Mouse (Mus musculus): Measurements from ENCODE around the gene Anapc15-ps. TPM values are rescaled to one million over a fixed set of nuclear protein-coding genes. Genes with fewer than 3 reads are reported as not detected.

Gene Anapc15-ps
- polyA plus RNA-seq, 1 experiment: not detected

DNA sequence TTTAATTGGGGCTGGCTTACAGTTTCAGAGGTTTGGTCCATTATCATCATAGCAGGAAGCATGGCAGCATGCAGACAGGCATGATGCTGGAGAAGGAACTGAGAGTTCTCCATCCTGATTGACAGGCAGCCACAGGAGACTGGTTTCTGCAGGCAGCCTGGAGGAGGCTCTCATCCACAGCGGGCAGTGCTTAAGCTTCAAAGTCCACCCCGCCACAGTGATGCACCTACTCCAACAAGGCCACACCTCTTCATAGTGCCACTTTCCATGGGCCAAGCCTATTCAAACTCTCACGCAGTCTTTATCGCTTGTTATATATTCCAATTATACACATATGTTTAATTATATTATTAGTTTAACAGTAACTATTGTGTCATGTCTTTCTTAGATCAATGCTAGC is 18.1 kb upstream of the Anapc15-ps start:
- 91% methylated on average over 4 of the region's 4 CpGs for WGBS
- Histone ChIP-seq H3K27ac (ENCODE audit: insufficient read depth, low read length) (no peak overlapping the region), H3K36me3 (ENCODE audit: control insufficient read depth, insufficient read depth, low read length) (no peaks in the 10 kb centered on the region), H3K4me3 (ENCODE audit: extremely low read depth, insufficient read depth, insufficient read length) (no peak overlapping the region), H3K4me1 (ENCODE audit: control insufficient read depth, insufficient read depth, insufficient read length) (no peaks in the 10 kb centered on the region), H3K27me3 (ENCODE audit: control insufficient read depth, insufficient read depth, low read length) (no peaks in the 10 kb centered on the region)
- TF ChIP-seq CTCF (IDR thresholded peaks at IDR 0.05; ENCODE audit: extremely low read depth, insufficient read depth, insufficient read length, insufficient replicate concordance) (no peak), POLR2A (IDR thresholded peaks at IDR 0.05; ENCODE audit: low read depth, low read length) (no peak)
- DNase-seq (ENCODE audit: low read depth in 1 of 2, low spot score in 2 of 2): no peak

DNA sequence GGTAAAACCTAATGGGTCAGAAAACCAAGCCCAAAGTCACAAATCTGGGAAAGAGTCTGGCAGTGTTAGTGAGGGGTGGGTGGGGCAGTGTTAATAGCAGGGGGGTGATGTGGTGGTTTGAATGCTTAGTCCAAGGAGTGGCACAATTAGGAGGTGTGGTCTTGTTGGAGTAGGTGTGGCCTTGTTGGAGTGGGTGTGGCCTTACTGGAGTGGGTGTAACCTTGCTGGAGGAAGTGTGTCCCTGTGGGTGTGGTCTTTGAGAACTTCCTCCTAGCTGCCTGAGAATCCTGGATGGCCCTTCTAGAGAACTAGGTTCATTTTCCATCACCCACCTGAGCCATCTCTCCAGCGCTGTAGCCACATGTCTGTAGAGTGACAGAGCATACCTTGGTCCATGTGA is 16.6 kb upstream of the Anapc15-ps start:
- H3K27me3 ChIP-seq (ENCODE audit: control insufficient read depth, insufficient read depth, low read length): no peaks in the 10 kb centered on the region
- H3K4me3 ChIP-seq (ENCODE audit: extremely low read depth, insufficient read depth, insufficient read length): no peak overlapping the region
- WGBS: 94% methylated on average over 1 of the region's 1 CpGs
- no peaks in the 10 kb centered on the region for H3K36me3 ChIP-seq (ENCODE audit: control insufficient read depth, insufficient read depth, low read length)
- no peak overlapping the region for H3K27ac ChIP-seq (ENCODE audit: insufficient read depth, low read length)
- no peak for DNase-seq (ENCODE audit: low read depth in 1 of 2, low spot score in 2 of 2)
- TF ChIP-seq CTCF (IDR thresholded peaks at IDR 0.05; ENCODE audit: extremely low read depth, insufficient read depth, insufficient read length, insufficient replicate concordance) (no peak), POLR2A (IDR thresholded peaks at IDR 0.05; ENCODE audit: low read depth, low read length) (no peak)
- H3K4me1 ChIP-seq (ENCODE audit: control insufficient read depth, insufficient read depth, insufficient read length): no peaks in the 10 kb centered on the region; the same call in 1 of the 2 replicates

DNA sequence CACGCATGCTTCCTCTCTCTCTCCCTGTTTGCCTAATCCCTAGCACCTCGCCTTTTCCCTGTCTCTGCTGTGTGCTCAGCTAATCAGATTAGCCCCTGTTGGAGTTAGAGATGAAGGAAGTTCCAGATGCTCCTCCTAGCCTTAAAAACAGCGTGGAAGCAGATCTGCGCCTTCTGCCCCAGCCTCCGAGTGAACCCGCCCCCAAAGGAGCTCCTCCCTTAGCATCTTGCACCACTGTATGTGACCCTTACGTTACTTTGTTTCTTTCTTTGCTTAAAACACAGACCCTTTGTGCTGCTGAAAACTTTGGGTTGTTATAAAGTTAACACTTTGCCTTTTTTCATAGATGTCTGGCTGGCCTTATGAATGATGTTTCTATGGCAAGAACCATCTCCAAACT is 15.8 kb upstream of the Anapc15-ps start:
- no peaks in the 10 kb centered on the region for H3K36me3 ChIP-seq (ENCODE audit: control insufficient read depth, insufficient read depth, low read length)
- H3K4me1 ChIP-seq (ENCODE audit: control insufficient read depth, insufficient read depth, insufficient read length): no peaks in the 10 kb centered on the region; the same call in 1 of the 2 replicates
- DNase-seq (ENCODE audit: low read depth in 1 of 2, low spot score in 2 of 2): no peak
- no peaks in the 10 kb centered on the region for H3K27me3 ChIP-seq (ENCODE audit: control insufficient read depth, insufficient read depth, low read length)
- WGBS: 87% methylated on average over 7 of the region's 7 CpGs
- TF ChIP-seq CTCF (IDR thresholded peaks at IDR 0.05; ENCODE audit: extremely low read depth, insufficient read depth, insufficient read length, insufficient replicate concordance) (no peak), POLR2A (IDR thresholded peaks at IDR 0.05; ENCODE audit: low read depth, low read length) (no peak)
- H3K4me3 ChIP-seq (ENCODE audit: extremely low read depth, insufficient read depth, insufficient read length): no peak overlapping the region
- H3K27ac ChIP-seq (ENCODE audit: insufficient read depth, low read length): no peak overlapping the region

DNA sequence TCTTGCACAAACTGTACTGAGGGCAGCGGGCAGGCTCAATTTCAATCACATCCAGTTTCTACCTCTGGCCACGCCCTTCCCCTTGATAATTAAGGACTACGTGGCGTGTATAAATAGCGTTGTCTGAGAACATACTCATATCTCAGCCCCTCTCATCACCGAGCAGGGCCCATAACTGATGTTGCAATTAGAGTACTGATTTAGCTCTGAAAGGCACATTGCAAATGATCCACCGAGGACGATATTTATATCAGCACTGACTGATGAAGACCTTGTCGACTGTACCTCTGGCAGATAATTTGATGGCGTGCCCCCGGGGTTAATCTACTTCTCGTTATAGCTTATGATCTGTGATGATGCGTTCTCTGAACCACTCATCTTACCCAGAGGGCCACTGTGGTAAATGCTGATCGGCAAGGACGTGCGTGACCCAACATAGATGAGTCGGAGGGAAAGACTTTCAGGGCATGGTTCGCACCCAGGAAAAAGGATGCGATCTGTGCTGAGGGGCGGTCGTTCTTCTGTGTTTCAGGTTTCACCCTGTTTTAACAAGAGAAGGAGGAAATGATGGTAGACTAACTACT is 14.4 kb upstream of the Anapc15-ps start:
- Histone ChIP-seq H3K4me3 (ENCODE audit: extremely low read depth, insufficient read depth, insufficient read length) (no peak overlapping the region), H3K27me3 (ENCODE audit: control insufficient read depth, insufficient read depth, low read length) (no peaks in the 10 kb centered on the region), H3K4me1 (ENCODE audit: control insufficient read depth, insufficient read depth, insufficient read length) (no peaks in the 10 kb centered on the region; the same call in 1 of the 2 replicates), H3K36me3 (ENCODE audit: control insufficient read depth, insufficient read depth, low read length) (no peaks in the 10 kb centered on the region), H3K27ac (ENCODE audit: insufficient read depth, low read length) (no peak overlapping the region)
- TF ChIP-seq POLR2A (IDR thresholded peaks at IDR 0.05; ENCODE audit: low read depth, low read length): no peak
- TF ChIP-seq CTCF (IDR thresholded peaks at IDR 0.05; ENCODE audit: extremely low read depth, insufficient read depth, insufficient read length, insufficient replicate concordance): no peak
- 89% methylated on average over 21 of the region's 21 CpGs for WGBS
- no peak for DNase-seq (ENCODE audit: low read depth in 1 of 2, low spot score in 2 of 2)

DNA sequence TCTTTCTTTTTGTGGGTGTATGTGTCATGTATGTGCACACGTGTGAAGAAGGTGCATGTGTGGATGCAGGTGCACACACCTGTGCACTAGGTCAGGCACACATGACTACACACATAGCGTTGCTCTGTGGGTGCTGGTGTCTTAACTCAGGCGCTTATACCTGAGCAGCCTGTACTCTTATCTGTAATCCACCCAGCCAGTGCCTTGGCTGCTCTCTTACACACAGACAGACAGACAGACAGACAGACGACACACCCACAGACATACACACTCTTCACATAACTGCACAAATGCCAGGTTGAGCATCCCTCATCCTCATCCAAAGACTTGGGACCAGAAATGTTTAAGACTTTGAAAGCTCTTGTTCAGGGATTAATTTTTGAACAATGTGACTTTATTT is 12.8 kb upstream of the Anapc15-ps start:
- TF ChIP-seq POLR2A (IDR thresholded peaks at IDR 0.05; ENCODE audit: low read depth, low read length) (no peak), CTCF (IDR thresholded peaks at IDR 0.05; ENCODE audit: extremely low read depth, insufficient read depth, insufficient read length, insufficient replicate concordance) (no peak)
- 85% methylated on average over 4 of the region's 4 CpGs for WGBS
- DNase-seq (ENCODE audit: low read depth in 1 of 2, low spot score in 2 of 2): no peak
- Histone ChIP-seq H3K27ac (ENCODE audit: insufficient read depth, low read length) (no peak overlapping the region), H3K27me3 (ENCODE audit: control insufficient read depth, insufficient read depth, low read length) (no peaks in the 10 kb centered on the region), H3K4me1 (ENCODE audit: control insufficient read depth, insufficient read depth, insufficient read length) (no peaks in the 10 kb centered on the region; the same call in 1 of the 2 replicates), H3K4me3 (ENCODE audit: extremely low read depth, insufficient read depth, insufficient read length) (no peak overlapping the region), H3K36me3 (ENCODE audit: control insufficient read depth, insufficient read depth, low read length) (no peaks in the 10 kb centered on the region)

DNA sequence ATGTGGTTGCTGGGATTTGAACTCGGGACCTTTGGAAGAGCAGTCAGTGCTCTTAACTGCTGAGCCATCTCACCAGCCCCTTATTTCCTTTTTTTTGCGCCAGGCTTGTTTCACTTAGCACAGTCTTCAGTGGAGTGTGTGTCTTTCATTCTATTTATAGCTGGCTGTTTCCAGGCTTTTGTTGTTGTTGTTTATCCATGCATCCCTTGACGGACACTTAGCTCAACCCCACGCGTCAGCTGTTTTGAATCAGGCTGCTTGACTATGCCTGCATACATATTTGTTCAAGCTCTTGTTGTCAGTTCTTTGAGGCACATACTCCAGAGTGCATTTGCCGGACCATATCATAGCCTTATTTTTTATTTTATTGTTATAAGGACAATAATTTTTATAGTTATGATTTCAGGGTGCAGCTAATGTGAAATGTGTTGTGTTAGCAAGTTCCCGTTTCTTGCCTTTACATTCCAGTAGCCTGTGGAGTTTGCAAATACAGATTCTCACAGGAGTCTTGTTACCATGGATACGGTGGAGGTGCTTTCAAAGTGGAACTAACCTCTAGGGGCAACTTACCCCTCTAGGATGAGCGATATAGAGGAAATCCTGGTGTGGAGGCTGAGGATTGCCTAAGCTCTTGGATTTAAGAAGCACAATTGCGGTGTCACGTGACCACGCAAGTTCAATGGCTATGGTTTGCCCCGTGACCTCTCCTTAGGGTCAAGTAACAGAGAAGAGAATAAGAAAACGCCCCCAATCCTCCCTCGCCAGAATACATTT is 11.7 kb upstream of the Anapc15-ps start:
- no peak for DNase-seq (ENCODE audit: low read depth in 1 of 2, low spot score in 2 of 2)
- no peak overlapping the region for H3K27ac ChIP-seq (ENCODE audit: insufficient read depth, low read length)
- no peak overlapping the region for H3K4me3 ChIP-seq (ENCODE audit: extremely low read depth, insufficient read depth, insufficient read length)
- no peaks in the 10 kb centered on the region for H3K36me3 ChIP-seq (ENCODE audit: control insufficient read depth, insufficient read depth, low read length)
- TF ChIP-seq CTCF (IDR thresholded peaks at IDR 0.05; ENCODE audit: extremely low read depth, insufficient read depth, insufficient read length, insufficient replicate concordance): no peak
- no peak for TF ChIP-seq POLR2A (IDR thresholded peaks at IDR 0.05; ENCODE audit: low read depth, low read length)
- no peaks in the 10 kb centered on the region; the same call in 1 of the 2 replicates for H3K4me1 ChIP-seq (ENCODE audit: control insufficient read depth, insufficient read depth, insufficient read length)
- 41% methylated on average over 15 of the region's 15 CpGs for WGBS
- H3K27me3 ChIP-seq (ENCODE audit: control insufficient read depth, insufficient read depth, low read length): no peaks in the 10 kb centered on the region

DNA sequence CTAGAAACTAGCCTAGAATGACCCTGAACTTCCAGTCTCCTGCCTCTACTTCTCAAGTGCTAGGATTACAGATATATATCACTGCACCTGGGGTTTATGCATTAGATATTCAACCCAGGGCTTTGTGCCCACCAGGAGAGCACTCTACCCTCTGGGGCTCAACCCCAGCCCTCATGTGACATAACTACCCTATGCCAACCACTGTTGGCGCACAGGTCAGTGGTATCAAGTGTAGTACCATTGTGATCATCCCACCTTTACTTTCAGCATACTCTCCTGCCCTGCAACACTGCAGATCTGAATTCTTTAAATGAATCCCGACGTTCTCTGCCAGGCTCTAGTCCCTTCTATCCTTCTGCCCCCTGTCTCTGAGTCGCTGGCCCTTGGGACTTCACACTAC is 11.0 kb upstream of the Anapc15-ps start:
- 92% methylated on average over 4 of the region's 4 CpGs for WGBS
- no peak overlapping the region for H3K4me3 ChIP-seq (ENCODE audit: extremely low read depth, insufficient read depth, insufficient read length)
- no peaks in the 10 kb centered on the region; the same call in 1 of the 2 replicates for H3K4me1 ChIP-seq (ENCODE audit: control insufficient read depth, insufficient read depth, insufficient read length)
- H3K36me3 ChIP-seq (ENCODE audit: control insufficient read depth, insufficient read depth, low read length): no peaks in the 10 kb centered on the region
- TF ChIP-seq CTCF (IDR thresholded peaks at IDR 0.05; ENCODE audit: extremely low read depth, insufficient read depth, insufficient read length, insufficient replicate concordance) (no peak), POLR2A (IDR thresholded peaks at IDR 0.05; ENCODE audit: low read depth, low read length) (no peak)
- no peaks in the 10 kb centered on the region for H3K27me3 ChIP-seq (ENCODE audit: control insufficient read depth, insufficient read depth, low read length)
- DNase-seq (ENCODE audit: low read depth in 1 of 2, low spot score in 2 of 2): no peak
- no peak overlapping the region for H3K27ac ChIP-seq (ENCODE audit: insufficient read depth, low read length)

Data from spleen, adult 2 months (tissue).